Mouse (Mus musculus) MEL (cell line): ENCODE results near the gene Pabpn1. TPM values are rescaled to one million over a fixed set of nuclear protein-coding genes. Genes with fewer than 3 reads are reported as not detected.

ENCODE experiments used
- DNase-seq: peaks from one replicate; pipeline ENCODE4 v3.0.0; 2011; ENCODE audit warnings: low read depth, low spot score
- H3K27ac ChIP-seq: 2 replicates; pipeline ENCODE4 v1.5.1; 2012; ENCODE audit warnings: low read depth, mild to moderate bottlenecking, control low read depth, low read length, moderate library complexity; ENCODE audit not compliant: control insufficient read depth
- H3K27me3 ChIP-seq, 2 experiments: fragments of 150-350 bp in 1 of 2; sonication (generic) in 1 of 2; 2 replicates each; pipeline ENCODE4 v1.6.1; 2012; ENCODE audit warnings: low read length in 2 of 2, mild to moderate bottlenecking in 2 of 2, improper control_type of control experiment in 1 of 2, moderate library complexity in 1 of 2; ENCODE audit not compliant: insufficient read depth in 2 of 2, control insufficient read depth in 1 of 2
- H3K36me3 ChIP-seq, 2 experiments: 2 replicates each; pipeline ENCODE4 v1.6.1; 2012 to 2014; ENCODE audit warnings: low read length in 2 of 2, improper control_type of control experiment in 1 of 2, inconsistent platforms in 1 of 2, mild to moderate bottlenecking in 1 of 2; ENCODE audit not compliant: insufficient read depth in 2 of 2, control insufficient read depth in 1 of 2
- H3K4me1 ChIP-seq, 2 experiments: fragments of 150-350 bp in 1 of 2; sonication (generic) in 1 of 2; 2 replicates each; pipeline ENCODE4 v1.6.1; 2012; ENCODE audit warnings: low read length in 2 of 2, improper control_type of control experiment in 1 of 2, mild to moderate bottlenecking in 1 of 2; ENCODE audit not compliant: insufficient read depth in 2 of 2, control insufficient read depth in 1 of 2
- H3K4me3 ChIP-seq, 2 experiments: fragments of 150-350 bp in 1 of 2; sonication (generic) in 1 of 2; 2 replicates each; pipeline ENCODE4 v1.5.1; 2012; ENCODE audit warnings: low read depth in 2 of 2, low read length in 2 of 2, mild to moderate bottlenecking in 2 of 2, moderate library complexity in 2 of 2, control low read depth in 1 of 2, improper control_type of control experiment in 1 of 2; ENCODE audit not compliant: control insufficient read depth in 1 of 2, insufficient read depth in 1 of 2
- H3K79me2 ChIP-seq: 2 replicates; pipeline ENCODE4 v1.6.1; 2012; ENCODE audit warnings: mild to moderate bottlenecking, low read length, moderate library complexity; ENCODE audit not compliant: control insufficient read depth, poor library complexity, insufficient read depth
- H3K9ac ChIP-seq: 2 replicates; pipeline ENCODE4 v1.6.1; 2012; ENCODE audit warnings: low read depth, mild to moderate bottlenecking, control low read depth, low read length, moderate library complexity; ENCODE audit not compliant: control insufficient read depth, poor library complexity, severe bottlenecking
- H3K9me3 ChIP-seq: fragments of 150-350 bp; sonication (generic); replicated peaks from 2 replicates; pipeline ENCODE4 v1.6.1; 2012; ENCODE audit warnings: mild to moderate bottlenecking, low read length, improper control_type of control experiment, moderate library complexity; ENCODE audit not compliant: insufficient read depth
- CHD1 ChIP-seq: IDR thresholded peaks from 2 replicates; pipeline ENCODE4 v1.6.1; 2012; ENCODE audit warnings: low read depth, mild to moderate bottlenecking, inconsistent platforms, low read length, improper control_type of control experiment
- CTCF ChIP-seq, 3 experiments: IDR thresholded peaks in 2 of 3; conservative IDR thresholded peaks in 1 of 3; 2 replicates each; pipeline ENCODE4 v1.5.1; 2011 to 2012; ENCODE audit warnings: low read length in 3 of 3, low read depth in 2 of 3, mild to moderate bottlenecking in 2 of 3, improper control_type of control experiment in 1 of 3, inconsistent platforms in 1 of 3, mixed read lengths in 1 of 3, moderate library complexity in 1 of 3; ENCODE audit not compliant: control insufficient read depth in 1 of 3, insufficient read depth in 1 of 3, poor library complexity in 1 of 3, severe bottlenecking in 1 of 3
- HCFC1 ChIP-seq: IDR thresholded peaks from 2 replicates; pipeline ENCODE4 v1.6.1; 2012; ENCODE audit warnings: low read depth, mild to moderate bottlenecking, inconsistent platforms, low read length, improper control_type of control experiment, moderate library complexity
- NELFE ChIP-seq: IDR thresholded peaks from 2 replicates; pipeline ENCODE4 v1.6.1; 2011; ENCODE audit warnings: low read depth, low read length, improper control_type of control experiment
- NRF1 ChIP-seq: IDR thresholded peaks from 2 replicates; pipeline ENCODE4 v1.6.1; 2014; ENCODE audit warnings: low read depth, mild to moderate bottlenecking, inconsistent platforms, low read length, improper control_type of control experiment, moderate library complexity; ENCODE audit not compliant: poor library complexity, insufficient read depth, severe bottlenecking
- POLR2A ChIP-seq, 2 experiments: IDR thresholded peaks; 2 replicates each; pipeline ENCODE4 v1.6.1; 2011 to 2012; ENCODE audit warnings: low read length in 2 of 2, mild to moderate bottlenecking in 2 of 2, control low read depth in 1 of 2, improper control_type of control experiment in 1 of 2, low read depth in 1 of 2, moderate library complexity in 1 of 2; ENCODE audit not compliant: control insufficient read depth in 1 of 2, insufficient read depth in 1 of 2, poor library complexity in 1 of 2
- RAD21 ChIP-seq: IDR thresholded peaks from 2 replicates; pipeline ENCODE4 v1.6.1; 2011; ENCODE audit warnings: mild to moderate bottlenecking, low read depth, low read length, improper control_type of control experiment
- SMC3 ChIP-seq: IDR thresholded peaks from 2 replicates; pipeline ENCODE4 v1.6.1; 2011; ENCODE audit warnings: low read depth, low read length, improper control_type of control experiment
- TAL1 ChIP-seq: IDR thresholded peaks from 2 replicates; pipeline ENCODE4 v1.6.1; 2012; ENCODE audit warnings: mild to moderate bottlenecking, inconsistent platforms, low read length, moderate library complexity, mixed read lengths
- USF1 ChIP-seq: IDR thresholded peaks from 2 replicates; pipeline ENCODE4 v1.6.1; 2014; ENCODE audit warnings: low read depth, mild to moderate bottlenecking, inconsistent platforms, low read length, improper control_type of control experiment, moderate library complexity
- ZC3H11A ChIP-seq: IDR thresholded peaks from 2 replicates; pipeline ENCODE4 v1.6.1; 2012; ENCODE audit warnings: low read depth, mild to moderate bottlenecking, inconsistent platforms, low read length, improper control_type of control experiment
- polyA plus RNA-seq, 2 experiments: library from polyadenylated mRNA; stranded (reverse) in 1 of 2; unstranded in 1 of 2; fragments of >175 nt in 1 of 2; fragments of >200 nt in 1 of 2; gene quantifications; 2 replicates each; pipeline versions ENCODE4 v1.2.1 to v1.2.4; 2012; ENCODE audit warnings: low replicate concordance in 2 of 2, low read depth in 1 of 2; ENCODE audit not compliant: insufficient read length in 2 of 2, insufficient read depth in 1 of 2, missing spikeins in 1 of 2
- total RNA-seq: library from RNA; depleted of rRNA; stranded (reverse); fragments of 300-350 nt; gene quantifications from 2 replicates; pipeline ENCODE4 v1.2.3, GENCODE M21; 2012

Gene Pabpn1
- total and polyA plus RNA-seq, 3 experiments: 82.3 to 393 TPM; not detected in 1

GRCm38 (mm10) chr14:54857891-54858290, 34.4 kb upstream of the Pabpn1 start (continued):
- TF ChIP-seq NRF1 (no peak), TAL1 (no peak)

- Histone ChIP-seq H3K27me3 (no peaks in the 10 kb centered on the region), H3K9me3 (no peaks in the 10 kb centered on the region), H3K79me2 (no peaks in the 10 kb centered on the region; the same call in 1 of the 2 replicates), H3K4me3 (no peak overlapping the region), H3K4me1 (peaks cover 6 to 22% of the 10 kb centered on the region in 2 experiments; a peak in 3 of 4 replicates), H3K27ac (no peak overlapping the region), H3K9ac (no peak overlapping the region), H3K36me3 (peaks cover 0 to 15% of the 10 kb centered on the region in 2 experiments; a peak in 2 of 4 replicates)
- peak; percentile 76 for DNase-seq
- TF ChIP-seq RAD21 (peak; percentile 48), SMC3 (peak; percentile 64), CTCF (IDR thresholded peaks at IDR 0.05 in 2 of 3, conservative IDR thresholded peaks at IDR 0.05 in 1 of 3; ENCODE audit: control insufficient read depth in 1 of 3, insufficient read depth in 1 of 3, low read depth in 2 of 3, low read length in 3 of 3, poor library complexity in 1 of 3, severe bottlenecking in 1 of 3) (peak; percentile 43 to 51 (median 51)), HCFC1 (no peak), ZC3H11A (0 out of 2 replicates have a peak, but pooled peaks have one; percentile 31)
These were observed 31.8 kb upstream of the Pabpn1 start for GRCm38 (mm10) chr14:54860511-54860910.

- H3K27ac ChIP-seq: peak overlapping the region; percentile 48
- peak; percentile 94 for DNase-seq
- H3K9me3 ChIP-seq: no peaks in the 10 kb centered on the region
- peaks cover 0 to 21% of the 10 kb centered on the region in 2 experiments; a peak in 2 of 4 replicates for H3K36me3 ChIP-seq
- H3K4me1 ChIP-seq: peaks cover 19 to 27% of the 10 kb centered on the region in 2 experiments
- H3K4me3 ChIP-seq: peak overlapping the region; percentile 77 to 96
- H3K27me3 ChIP-seq: no peaks in the 10 kb centered on the region
- peak overlapping the region; percentile 77 for H3K9ac ChIP-seq
- no peaks in the 10 kb centered on the region; the same call in 1 of the 2 replicates for H3K79me2 ChIP-seq
- TF ChIP-seq HCFC1: 0 out of 2 replicates have a peak, but pooled peaks have one; percentile 12
- peak; percentile 78 to 80 for TF ChIP-seq POLR2A (IDR thresholded peaks at IDR 0.05; ENCODE audit: control insufficient read depth in 1 of 2, insufficient read depth in 1 of 2, low read depth in 1 of 2, low read length in 2 of 2, poor library complexity in 1 of 2)
- TF ChIP-seq USF1: 0 out of 2 replicates have a peak, but pooled peaks have one; percentile 33
- TF ChIP-seq NRF1: 0 out of 2 replicates have a peak, but pooled peaks have one; percentile 19
- TF ChIP-seq NELFE: peak; percentile 55; the same call in 1 of the 2 replicates
- no peak for TF ChIP-seq CHD1
These were observed 28.6 kb upstream of the Pabpn1 start for GRCm38 (mm10) chr14:54863501-54864312.
